Mouse (Mus musculus): ENCODE data around the gene Aspscr1. TPM values are rescaled to one million over a fixed set of nuclear protein-coding genes. Genes with fewer than 3 reads are reported as not detected.

Gene Aspscr1
- total and polyA plus RNA-seq, 2 experiments from 2014 or later, result 113 to 143 TPM

GRCm38 (mm10) chr11:120648001-120648476 is 24.7 kb upstream of the Aspscr1 start, which contains the start of gene Myadml2:
TSS of gene Myadml2 (minus strand) at chr11:120648158.
- Histone ChIP-seq H3K4me3 (ENCODE audit: low read depth, low read length) (peak within 1 kb of the TSS; percentile 28), H3K4me2 (ENCODE audit: low read depth, low read length, poor library complexity, severe bottlenecking) (peak within 1 kb of the TSS; percentile 50), H3K27ac (ENCODE audit: low read depth, low read length) (no peak within 1 kb of the TSS), H3K27me3 (ENCODE audit: insufficient read depth, low read length) (no peaks in the 10 kb centered on the region), H3K4me1 (ENCODE audit: insufficient read depth, low read length) (peaks cover 5% of the 10 kb centered on the region; the same call in 1 of the 2 replicates), H3K9ac (replicated peaks; ENCODE audit: low read length, poor library complexity, severe bottlenecking) (peak within 1 kb of the TSS; percentile 42; the same call in 1 of the 2 replicates), H3K36me3 (ENCODE audit: insufficient read depth, low read length) (no peaks in the 10 kb centered on the region), H3K9me3 (ENCODE audit: low read length) (no peaks in the 10 kb centered on the region)
- no peak for TF ChIP-seq CTCF (IDR thresholded peaks at IDR 0.05)
- ATAC-seq (ENCODE audit: low FRiP score) (no peak), DNase-seq (ENCODE audit: low spot score) (no peak)
- WGBS, result 8% methylated on average over 13 of the region's 13 CpGs

- Histone ChIP-seq H3K9ac (replicated peaks; ENCODE audit: low read length, poor library complexity, severe bottlenecking) (no peak overlapping the region), H3K9me3 (ENCODE audit: low read length) (no peaks in the 10 kb centered on the region), H3K4me1 (ENCODE audit: insufficient read depth, low read length) (peaks cover 5% of the 10 kb centered on the region; the same call in 1 of the 2 replicates), H3K4me3 (ENCODE audit: low read depth, low read length) (no peak overlapping the region), H3K36me3 (ENCODE audit: insufficient read depth, low read length) (no peaks in the 10 kb centered on the region), H3K27ac (ENCODE audit: low read depth, low read length) (no peak overlapping the region), H3K4me2 (ENCODE audit: low read depth, low read length, poor library complexity, severe bottlenecking) (no peak overlapping the region), H3K27me3 (ENCODE audit: insufficient read depth, low read length) (peaks cover 11% of the 10 kb centered on the region)
- TF ChIP-seq CTCF (IDR thresholded peaks at IDR 0.05), result peak; percentile 41
- DNase-seq (ENCODE audit: low spot score) (no peak), ATAC-seq (ENCODE audit: low FRiP score) (no peak)
- WGBS, result 68% methylated on average over 3 of the region's 3 CpGs
Measured at GRCm38 (mm10) chr11:120651872-120652271, 20.9 kb upstream of the Aspscr1 start.

- H3K9ac ChIP-seq (replicated peaks; ENCODE audit: low read length, poor library complexity, severe bottlenecking), result no peak overlapping the region
- no peak overlapping the region for H3K4me3 ChIP-seq (ENCODE audit: low read depth, low read length)
- H3K36me3 ChIP-seq (ENCODE audit: insufficient read depth, low read length), result no peaks in the 10 kb centered on the region
- H3K9me3 ChIP-seq (ENCODE audit: low read length), result no peaks in the 10 kb centered on the region
- WGBS, result 78% methylated on average over 3 of the region's 3 CpGs
- no peak for TF ChIP-seq CTCF (IDR thresholded peaks at IDR 0.05)
- no peaks in the 10 kb centered on the region for H3K4me1 ChIP-seq (ENCODE audit: insufficient read depth, low read length)
- ATAC-seq (ENCODE audit: low FRiP score) (no peak), DNase-seq (ENCODE audit: low spot score) (no peak)
- H3K27me3 ChIP-seq (ENCODE audit: insufficient read depth, low read length), result peaks cover 40% of the 10 kb centered on the region
- H3K27ac ChIP-seq (ENCODE audit: low read depth, low read length), result no peak overlapping the region
- no peak overlapping the region for H3K4me2 ChIP-seq (ENCODE audit: low read depth, low read length, poor library complexity, severe bottlenecking)
Measured at GRCm38 (mm10) chr11:120654741-120655140, 18.0 kb upstream of the Aspscr1 start.

GRCm38 (mm10) chr11:120657301-120657700 is 15.5 kb upstream of the Aspscr1 start:
- no peak for ATAC-seq (ENCODE audit: low FRiP score)
- WGBS, result 90% methylated on average over 4 of the region's 4 CpGs
- TF ChIP-seq CTCF (IDR thresholded peaks at IDR 0.05), result no peak

GRCm38 (mm10) chr11:120658876-120659410 is 13.8 kb upstream of the Aspscr1 start:
- H3K4me1 ChIP-seq (ENCODE audit: insufficient read depth, low read length), result no peaks in the 10 kb centered on the region

More at GRCm38 (mm10) chr11:120657301-120657700, 15.5 kb upstream of the Aspscr1 start:
- Histone ChIP-seq H3K9ac (replicated peaks; ENCODE audit: low read length, poor library complexity, severe bottlenecking) (no peak overlapping the region), H3K36me3 (ENCODE audit: insufficient read depth, low read length) (no peaks in the 10 kb centered on the region), H3K4me2 (ENCODE audit: low read depth, low read length, poor library complexity, severe bottlenecking) (no peak overlapping the region), H3K27ac (ENCODE audit: low read depth, low read length) (no peak overlapping the region), H3K4me3 (ENCODE audit: low read depth, low read length) (no peak overlapping the region), H3K27me3 (ENCODE audit: insufficient read depth, low read length) (peaks cover 64% of the 10 kb centered on the region), H3K9me3 (ENCODE audit: low read length) (no peaks in the 10 kb centered on the region), H3K4me1 (ENCODE audit: insufficient read depth, low read length) (no peaks in the 10 kb centered on the region)
- no peak for DNase-seq (ENCODE audit: low spot score)

GRCm38 (mm10) chr11:120659509-120660300 is 13.1 kb upstream of the Aspscr1 start:
- ATAC-seq (ENCODE audit: low FRiP score) (no peak), DNase-seq (ENCODE audit: low spot score) (no peak)
- Histone ChIP-seq H3K36me3 (ENCODE audit: insufficient read depth, low read length) (no peaks in the 10 kb centered on the region), H3K27me3 (ENCODE audit: insufficient read depth, low read length) (peaks cover 81% of the 10 kb centered on the region), H3K4me1 (ENCODE audit: insufficient read depth, low read length) (no peaks in the 10 kb centered on the region), H3K9me3 (ENCODE audit: low read length) (no peaks in the 10 kb centered on the region), H3K4me3 (ENCODE audit: low read depth, low read length) (peak overlapping the region; percentile 33), H3K4me2 (ENCODE audit: low read depth, low read length, poor library complexity, severe bottlenecking) (peak overlapping the region; percentile 54), H3K27ac (ENCODE audit: low read depth, low read length) (no peak overlapping the region), H3K9ac (replicated peaks; ENCODE audit: low read length, poor library complexity, severe bottlenecking) (no peak overlapping the region)
- 2% methylated on average over 50 of the region's 50 CpGs for WGBS
- no peak for TF ChIP-seq CTCF (IDR thresholded peaks at IDR 0.05)

More at GRCm38 (mm10) chr11:120658876-120659410, 13.8 kb upstream of the Aspscr1 start:
- ATAC-seq (ENCODE audit: low FRiP score) (no peak), DNase-seq (ENCODE audit: low spot score) (peak; percentile 61)
- Histone ChIP-seq H3K27ac (ENCODE audit: low read depth, low read length) (no peak overlapping the region), H3K9ac (replicated peaks; ENCODE audit: low read length, poor library complexity, severe bottlenecking) (no peak overlapping the region), H3K4me2 (ENCODE audit: low read depth, low read length, poor library complexity, severe bottlenecking) (no peak overlapping the region), H3K9me3 (ENCODE audit: low read length) (no peaks in the 10 kb centered on the region), H3K27me3 (ENCODE audit: insufficient read depth, low read length) (peaks cover 80% of the 10 kb centered on the region), H3K36me3 (ENCODE audit: insufficient read depth, low read length) (no peaks in the 10 kb centered on the region), H3K4me3 (ENCODE audit: low read depth, low read length) (peak overlapping the region; percentile 33; the same call in 1 of the 2 replicates)
- TF ChIP-seq CTCF (IDR thresholded peaks at IDR 0.05), result peak; percentile 80
- WGBS, result 3% methylated on average over 24 of the region's 24 CpGs
